Mouse (Mus musculus): ENCODE data around the gene Btbd9.
A peak's percentile ranks its signal among the peaks of the same experiment; 100 is the strongest.
"Not testable (repeated sequence)": the region's sequence is repeated elsewhere in the genome, so short reads cannot be mapped to it uniquely, and the experiment has no call there.

Gene Btbd9

DNA sequence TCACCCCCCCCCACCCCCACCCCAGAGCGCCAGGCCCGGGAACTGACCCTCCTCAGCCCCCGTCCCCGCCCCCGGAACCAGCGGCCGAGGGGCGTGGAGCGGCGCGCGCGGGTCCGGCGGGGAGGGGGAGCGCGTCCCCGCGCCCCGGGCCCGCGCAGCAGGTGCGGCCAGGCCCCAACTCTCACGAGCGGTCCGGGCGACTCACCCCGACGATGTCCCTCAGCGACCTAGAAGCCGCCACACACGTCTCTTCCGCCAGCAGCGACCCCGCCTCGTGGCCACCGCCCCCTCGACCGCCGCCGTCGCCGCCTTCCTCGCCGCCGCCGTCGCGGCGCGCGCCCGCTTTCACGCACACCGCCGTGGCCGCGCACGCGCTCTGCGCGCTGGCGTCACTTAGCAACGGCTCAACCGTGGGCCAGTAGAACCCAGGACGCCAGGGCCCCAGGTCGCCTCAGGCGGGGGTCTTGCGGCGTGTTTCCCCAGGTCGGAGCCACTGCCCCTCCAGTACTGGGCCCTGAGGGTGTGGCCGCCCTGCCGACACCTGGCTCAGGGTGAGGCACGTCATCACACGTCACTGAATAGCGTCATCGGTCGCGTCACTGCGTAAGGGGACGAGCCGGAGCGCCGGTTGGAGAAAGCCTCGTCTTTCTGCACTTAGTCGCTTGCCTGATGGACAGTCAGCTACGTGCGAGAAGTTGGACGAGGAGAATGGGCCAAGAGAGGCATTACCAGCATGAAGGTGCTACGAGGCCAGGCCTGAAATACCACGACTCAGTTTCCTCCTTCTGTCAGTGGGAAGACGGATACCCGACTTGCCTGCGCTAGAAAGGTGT lies at the start of gene Btbd9:
TSS of gene Btbd9 (minus strand) at position 548 of the 833 bp plus-strand sequence.
- peak; percentile 100 for DNase-seq (ENCODE audit: low read depth, low spot score)

DNA sequence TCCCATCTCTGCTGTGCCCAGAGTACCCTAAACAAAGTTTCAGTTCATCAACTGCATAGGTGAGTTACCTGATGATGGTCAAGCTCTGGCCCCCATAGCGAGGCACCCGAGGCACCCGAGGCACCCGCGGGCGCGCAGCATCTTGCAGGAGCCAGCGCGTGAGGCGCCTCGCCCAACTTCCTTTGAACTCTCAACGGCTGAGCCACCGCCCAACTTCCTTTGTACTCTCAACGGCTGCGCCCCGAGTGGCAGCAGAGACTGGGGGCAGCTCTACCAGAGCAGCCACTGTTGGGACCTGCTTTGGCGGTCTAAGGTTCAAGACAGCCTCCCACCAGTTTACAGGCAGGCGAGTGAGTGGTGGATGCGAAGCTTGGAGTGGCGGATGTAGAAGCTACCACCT lies 47.8 kb upstream of the Btbd9 start, which contains the start of gene Dnah8:
TSS of gene Dnah8 (plus strand) at position 223 of the 400 bp plus-strand sequence.
- DNase-seq (ENCODE audit: low read depth, low spot score) = not testable (repeated sequence)

DNA sequence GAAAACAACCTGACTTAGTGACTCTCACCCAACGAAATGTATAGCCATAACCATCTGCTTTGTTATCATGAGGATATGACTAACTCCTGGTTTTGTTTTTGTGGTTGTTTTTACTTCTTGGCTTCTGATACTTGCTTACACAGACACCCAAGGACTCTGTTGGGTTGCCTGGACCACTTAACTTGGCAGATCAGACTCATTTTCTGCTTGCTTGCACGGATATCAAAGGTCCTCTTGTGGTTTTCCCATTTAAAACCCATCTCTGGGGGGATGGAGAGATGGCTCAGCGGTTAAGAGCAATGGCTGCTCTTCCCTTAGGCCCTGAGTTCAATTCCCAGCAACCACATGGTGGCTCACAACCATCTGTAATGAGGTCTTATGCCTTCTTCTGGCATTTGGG lies 46.9 kb upstream of the Btbd9 start:
- no peak for DNase-seq (ENCODE audit: low read depth, low spot score)

DNA sequence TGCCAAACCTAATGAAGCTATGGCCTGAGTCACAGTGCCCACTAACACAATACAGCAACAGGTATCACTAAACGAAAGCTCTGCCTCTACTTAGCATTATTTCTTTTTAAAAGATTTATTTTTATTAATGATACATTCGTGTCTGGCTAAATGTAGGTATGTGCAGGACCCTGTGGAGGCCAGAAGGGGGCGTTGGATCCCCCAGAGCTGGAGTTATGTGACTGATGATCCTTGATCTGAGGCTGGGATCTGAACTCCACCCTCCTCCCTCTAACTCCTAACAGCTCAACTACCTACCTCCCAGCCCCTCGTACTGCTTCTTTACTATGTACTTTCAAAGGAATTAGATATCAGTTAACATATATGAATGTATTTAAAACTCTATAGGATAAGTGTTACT lies 45.2 kb upstream of the Btbd9 start:
- no peak for DNase-seq (ENCODE audit: low read depth, low spot score)

DNA sequence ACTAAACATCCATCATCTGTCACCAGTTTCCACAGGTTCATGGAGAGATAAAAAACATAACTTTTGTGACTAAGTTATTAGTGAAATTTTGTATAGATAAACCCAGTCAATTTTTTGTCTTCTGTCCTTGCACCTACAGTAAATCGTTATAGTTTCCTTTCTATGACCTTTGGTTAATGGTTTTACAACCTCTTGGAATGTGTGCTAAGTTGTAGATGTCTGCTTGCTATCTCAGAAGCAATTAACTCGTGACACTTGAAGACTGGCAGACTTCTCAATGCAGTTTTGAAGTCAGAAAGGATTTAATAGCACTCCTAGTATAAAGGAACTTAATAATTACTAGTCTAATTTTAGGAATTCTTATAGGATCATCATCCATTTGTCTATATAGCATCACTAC lies 44.3 kb upstream of the Btbd9 start:
- no peak for DNase-seq (ENCODE audit: low read depth, low spot score)

DNA sequence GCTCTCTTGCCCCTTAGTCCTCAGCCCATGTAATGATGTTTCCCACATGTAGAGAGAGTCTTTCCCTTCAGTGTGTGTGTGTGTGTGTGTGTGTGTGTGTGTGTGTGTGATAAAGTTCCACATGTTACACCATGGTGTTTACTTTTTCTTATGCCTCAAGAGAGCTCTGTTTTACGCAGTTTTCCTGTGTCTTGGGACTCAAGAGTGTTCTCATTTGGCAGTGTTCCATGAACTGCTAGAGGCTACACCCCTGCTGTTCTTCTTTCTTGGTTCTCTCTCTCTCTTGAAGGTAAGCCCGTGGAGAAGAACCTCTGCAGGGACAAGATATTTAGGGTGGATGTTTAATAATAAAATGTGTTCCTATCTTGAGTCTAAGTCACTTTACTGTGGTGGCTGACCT lies 42.9 kb upstream of the Btbd9 start:
- DNase-seq (ENCODE audit: low read depth, low spot score) = no peak

DNA sequence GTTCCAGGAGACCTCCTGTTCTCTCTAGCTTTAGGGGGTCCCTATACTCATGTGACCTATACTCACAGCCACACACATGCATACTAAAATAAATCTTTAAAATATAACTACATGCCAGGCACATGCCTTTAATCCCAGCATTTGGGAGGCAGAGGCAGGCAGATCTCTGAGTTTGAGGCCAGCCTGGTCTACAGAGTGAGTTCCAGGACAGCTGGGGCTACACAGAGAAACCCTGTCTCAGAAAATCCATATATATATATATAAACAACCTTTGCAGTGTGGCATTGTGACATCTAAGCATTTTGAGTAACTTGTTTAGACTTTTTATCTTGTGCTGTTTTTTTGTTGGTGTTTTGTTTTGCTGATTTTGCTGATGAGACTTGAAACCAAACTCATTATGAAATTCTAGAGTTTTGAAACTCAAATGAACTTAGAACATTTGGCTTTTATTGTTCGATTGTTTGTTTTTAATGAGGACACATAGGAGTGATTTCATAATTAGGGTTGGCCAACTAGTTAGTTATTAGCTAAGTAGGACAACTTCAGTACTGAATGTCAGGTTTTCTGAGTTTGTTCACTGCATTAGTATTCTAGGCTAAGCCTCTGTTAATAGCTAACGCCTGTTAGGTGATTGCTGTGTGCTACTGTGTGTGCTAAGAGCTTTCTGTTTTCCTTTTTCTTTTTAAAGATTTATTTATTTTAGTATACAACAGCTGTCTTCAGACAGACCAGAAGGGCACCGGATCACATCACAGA lies 42.0 kb upstream of the Btbd9 start:
- DNase-seq (ENCODE audit: low read depth, low spot score) = no peak

DNA sequence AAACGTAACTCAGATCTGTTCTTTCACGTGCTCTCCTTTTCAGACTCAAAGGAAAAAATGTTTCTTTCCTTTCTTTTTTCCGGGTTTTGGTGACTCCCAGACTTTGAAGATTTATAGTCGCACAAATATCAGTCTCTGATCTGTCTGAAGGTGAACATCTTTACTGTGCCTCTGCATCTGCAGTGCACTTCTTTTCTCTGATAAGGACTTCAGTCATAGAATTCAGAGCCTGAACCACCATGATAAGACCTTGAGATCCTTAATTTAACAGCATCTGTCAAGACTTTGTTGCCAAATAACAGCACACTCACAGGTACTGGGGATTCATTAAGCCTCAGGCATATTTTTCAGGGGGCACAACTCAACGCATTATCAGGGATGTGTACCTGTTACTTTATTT lies 39.9 kb upstream of the Btbd9 start:
- no peak for DNase-seq (ENCODE audit: low read depth, low spot score)

DNA sequence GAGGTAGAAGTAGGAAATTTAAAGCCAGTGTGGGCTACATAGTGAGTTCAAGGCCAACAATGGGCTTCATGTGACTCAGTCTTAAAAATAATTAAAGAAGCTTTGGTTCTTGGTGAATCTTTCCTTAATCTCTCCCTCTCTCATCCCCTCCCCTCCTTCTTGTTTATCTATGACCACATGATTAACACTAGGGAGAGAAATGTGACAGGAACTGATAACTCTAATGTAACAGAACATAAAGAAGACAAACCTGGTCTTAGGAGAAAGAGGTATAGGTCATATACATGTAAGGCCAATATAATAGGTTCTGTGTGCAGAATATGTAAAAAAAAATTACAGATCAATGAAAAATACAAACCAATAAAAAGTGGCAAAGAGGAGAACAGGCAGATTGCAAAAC lies 37.1 kb upstream of the Btbd9 start:
- DNase-seq (ENCODE audit: low read depth, low spot score) = no peak

DNA sequence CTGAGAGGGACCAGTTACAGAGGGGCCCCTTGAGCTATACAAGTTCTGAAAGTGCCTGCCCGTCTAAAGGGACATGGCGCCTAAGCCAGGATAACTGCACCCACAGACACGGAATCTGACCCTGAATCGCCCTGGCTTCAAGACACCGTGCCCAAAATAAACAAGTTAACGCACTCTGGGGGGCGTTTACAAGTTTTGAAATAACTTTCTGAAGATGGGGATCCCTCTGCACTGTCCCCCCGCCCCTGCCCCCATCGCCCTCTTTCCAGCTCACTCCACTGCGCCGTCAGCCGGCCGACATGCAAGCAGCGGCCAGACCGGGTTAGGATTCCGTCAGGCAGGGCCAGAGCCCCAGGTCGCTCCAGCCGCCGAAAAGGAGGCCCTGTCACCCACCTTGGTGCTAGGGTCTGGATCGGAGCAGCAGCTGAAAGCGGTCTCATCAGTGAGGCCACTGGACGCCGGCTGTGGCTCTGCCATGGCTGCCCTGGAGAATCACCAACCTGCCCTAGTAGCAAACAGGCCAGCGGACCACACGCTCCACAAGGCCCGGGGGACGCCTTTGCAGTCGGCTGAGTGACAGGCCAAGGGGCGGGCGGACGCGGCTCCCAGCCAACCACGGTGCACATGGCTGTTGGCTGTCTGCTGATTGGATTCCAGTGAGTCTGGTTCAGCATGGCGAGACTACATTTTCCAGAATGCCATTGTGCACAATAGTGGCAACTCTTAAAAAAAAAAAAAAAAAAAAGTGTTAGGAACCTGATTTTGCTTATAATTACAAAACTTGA lies 36.0 kb upstream of the Btbd9 start:
- DNase-seq (ENCODE audit: low read depth, low spot score) = peak; percentile 100

DNA sequence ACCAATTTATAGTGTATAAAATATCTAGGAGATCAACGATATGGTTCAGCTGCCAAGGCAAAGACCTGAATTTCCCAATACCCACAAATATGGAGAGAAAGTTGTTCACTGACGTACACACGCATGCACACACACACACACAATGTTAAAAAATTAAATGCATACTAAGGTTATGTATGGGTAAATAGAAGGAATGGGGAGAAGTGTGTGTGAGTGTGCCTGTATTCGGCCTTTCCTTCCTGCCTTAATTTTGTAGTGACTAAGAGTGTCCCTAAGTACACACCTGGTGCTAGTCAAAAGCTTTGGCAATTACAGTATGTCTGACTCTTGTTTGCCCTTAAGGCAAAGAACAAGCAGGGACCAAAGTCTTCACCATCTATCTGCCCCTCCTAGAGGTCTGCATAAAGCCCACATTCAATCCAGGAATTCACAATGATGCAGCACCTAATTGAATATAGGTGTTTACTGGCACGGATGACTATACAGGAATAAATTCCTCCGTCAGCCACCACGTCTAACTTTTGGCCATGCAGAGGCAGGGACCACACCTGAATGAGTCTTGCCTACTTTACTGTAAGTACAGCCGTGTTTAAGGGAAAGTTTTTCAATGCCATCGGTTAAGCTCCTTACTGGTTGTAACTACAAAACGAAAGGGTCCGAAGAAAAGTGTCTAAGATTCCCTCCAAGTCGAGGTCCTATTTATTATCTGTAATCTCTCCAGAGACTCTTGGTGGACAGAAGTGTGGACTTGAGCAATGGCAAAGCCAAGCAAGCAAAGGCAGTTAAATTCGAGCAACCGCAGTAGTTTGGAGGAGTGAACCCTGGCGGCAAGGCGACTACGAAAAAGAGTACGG lies 35.2 kb upstream of the Btbd9 start:
- no peak for DNase-seq (ENCODE audit: low read depth, low spot score)

DNA sequence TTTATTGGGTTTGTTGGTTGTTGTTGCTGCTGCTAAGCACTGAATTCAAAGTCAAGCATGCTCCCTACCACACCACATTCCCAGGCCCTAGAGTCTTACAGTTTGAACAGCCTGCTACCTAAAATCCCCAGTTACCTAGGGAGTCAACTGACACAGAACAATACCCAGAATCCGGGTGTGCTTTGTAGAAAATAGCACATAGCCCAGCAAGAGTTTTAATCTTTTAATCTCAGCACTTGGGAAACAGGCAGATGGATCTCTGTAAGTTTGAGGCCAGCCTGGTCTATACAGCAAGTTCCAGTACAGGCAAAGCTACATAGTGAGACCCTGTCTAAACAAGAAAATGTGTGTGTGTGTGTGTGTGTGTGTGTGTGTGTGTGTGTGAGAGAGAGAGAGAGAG lies 34.5 kb upstream of the Btbd9 start:
- DNase-seq (ENCODE audit: low read depth, low spot score) = no peak

DNA sequence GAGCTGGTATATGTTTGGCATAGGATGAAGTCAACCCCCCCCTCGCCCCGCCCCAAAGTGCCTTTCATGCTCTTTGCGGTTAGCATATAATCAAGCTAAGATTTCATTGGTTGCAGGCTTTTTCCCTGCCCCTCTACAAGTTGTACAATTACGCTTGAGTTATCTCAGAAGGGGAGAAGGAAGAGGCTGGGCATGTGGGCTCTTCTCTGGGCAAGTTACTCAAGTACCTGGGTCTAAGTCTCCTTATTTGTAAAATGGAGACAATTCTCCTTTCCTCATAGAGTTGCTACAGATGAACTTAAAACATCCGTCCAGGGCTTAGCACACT lies 33.7 kb upstream of the Btbd9 start:
- DNase-seq (ENCODE audit: low read depth, low spot score) = no peak

DNA sequence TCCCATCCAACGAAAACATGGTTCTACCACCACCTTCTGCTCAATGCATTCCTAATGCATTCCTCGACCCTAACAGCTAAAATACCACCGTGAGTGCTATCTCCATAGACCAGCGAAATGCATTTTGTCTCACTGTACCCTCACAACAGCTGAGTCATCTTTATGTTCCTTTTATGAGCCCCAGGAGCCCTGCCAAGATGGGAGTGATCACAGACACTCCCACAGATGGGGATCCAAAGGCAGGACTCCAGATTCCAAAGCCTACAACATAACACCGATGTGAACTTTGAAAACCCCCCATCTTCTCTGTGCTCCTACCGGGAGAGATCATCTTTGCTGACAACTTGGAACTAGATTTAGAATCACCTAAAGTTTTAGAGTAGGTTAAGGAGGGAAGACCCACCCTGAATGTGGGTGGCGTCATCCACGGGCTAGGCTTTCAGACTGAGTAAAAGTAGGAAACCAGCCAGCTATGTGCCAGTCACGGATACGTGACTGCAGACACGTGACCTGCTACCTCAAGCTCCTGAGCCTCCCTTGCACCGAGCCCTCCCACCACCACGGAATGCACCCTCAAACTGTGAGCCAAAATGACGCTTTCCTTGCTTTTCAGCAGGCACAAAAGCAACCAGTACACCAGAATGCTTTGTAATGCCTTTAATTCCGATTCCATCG lies 33.2 kb upstream of the Btbd9 start:
- no peak for DNase-seq (ENCODE audit: low read depth, low spot score)

DNA sequence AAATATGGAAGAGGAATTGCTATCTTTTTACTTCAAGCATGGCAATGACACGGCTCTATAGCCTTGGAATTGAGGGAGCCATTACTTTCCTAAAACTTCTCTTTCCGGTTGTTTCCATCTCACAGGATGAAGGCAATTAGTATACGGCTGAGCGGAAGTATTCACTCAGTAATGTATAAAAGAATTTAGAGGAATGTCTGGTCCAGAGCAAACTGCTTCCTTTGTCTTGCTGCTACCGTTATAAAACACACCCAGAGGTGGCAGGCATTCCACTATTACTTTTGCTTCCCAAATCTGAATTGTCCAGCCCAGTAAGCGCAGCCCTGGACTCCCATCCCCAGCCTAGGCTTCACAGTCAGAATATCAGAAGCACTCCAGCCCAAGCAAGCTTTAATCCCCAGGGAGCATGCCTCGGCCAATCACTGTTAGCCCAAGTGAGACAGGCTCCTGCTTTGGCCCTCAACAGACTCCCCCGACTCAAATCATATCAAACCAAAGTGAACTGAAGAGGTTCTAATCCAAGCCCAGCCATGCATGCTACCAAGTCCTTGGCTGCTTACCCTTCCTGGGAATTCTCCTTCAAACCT lies 31.7 kb upstream of the Btbd9 start:
- DNase-seq (ENCODE audit: low read depth, low spot score) = no peak

DNA sequence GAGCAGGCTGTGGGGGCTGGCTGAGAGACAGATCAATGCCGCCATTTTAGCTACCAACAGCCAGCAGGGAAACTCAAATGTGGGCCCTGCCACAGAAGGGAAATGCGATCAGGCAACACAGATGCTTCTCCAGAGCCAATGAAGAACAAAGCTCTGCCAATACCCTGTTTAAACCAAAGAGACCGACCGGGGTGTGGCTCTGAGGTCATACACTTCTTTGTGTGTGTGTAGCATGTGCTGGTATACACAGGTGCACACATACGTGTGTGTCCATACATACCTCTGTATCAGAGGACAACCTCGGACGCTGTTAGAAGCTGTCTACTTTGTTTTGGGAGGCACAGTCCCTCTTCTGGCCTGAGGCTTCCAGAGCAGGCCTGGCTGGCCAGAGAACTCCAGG lies 31.0 kb upstream of the Btbd9 start:
- no peak for DNase-seq (ENCODE audit: low read depth, low spot score)

DNA sequence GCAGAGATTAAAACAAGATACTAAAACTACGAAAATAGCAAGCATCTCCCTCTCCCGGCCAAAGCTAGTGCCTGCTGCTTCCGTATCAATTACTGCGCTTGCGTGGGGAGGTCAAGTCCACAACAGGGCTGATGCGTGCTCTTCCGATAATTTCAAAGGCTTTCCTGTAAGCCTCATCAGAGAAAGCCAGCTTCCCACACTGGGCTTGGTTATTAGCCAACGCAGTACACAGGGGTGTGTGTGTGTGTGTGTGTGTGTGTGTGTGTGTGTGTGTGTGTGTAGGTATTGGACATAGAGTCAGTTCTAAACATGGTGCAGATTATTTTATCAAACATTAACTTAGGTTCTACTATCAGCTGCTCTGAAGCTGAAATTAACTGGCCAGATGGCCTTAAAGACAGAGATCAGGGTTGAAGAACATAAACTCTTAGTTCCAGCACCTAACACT lies 30.4 kb upstream of the Btbd9 start:
- no peak for DNase-seq (ENCODE audit: low read depth, low spot score)

DNA sequence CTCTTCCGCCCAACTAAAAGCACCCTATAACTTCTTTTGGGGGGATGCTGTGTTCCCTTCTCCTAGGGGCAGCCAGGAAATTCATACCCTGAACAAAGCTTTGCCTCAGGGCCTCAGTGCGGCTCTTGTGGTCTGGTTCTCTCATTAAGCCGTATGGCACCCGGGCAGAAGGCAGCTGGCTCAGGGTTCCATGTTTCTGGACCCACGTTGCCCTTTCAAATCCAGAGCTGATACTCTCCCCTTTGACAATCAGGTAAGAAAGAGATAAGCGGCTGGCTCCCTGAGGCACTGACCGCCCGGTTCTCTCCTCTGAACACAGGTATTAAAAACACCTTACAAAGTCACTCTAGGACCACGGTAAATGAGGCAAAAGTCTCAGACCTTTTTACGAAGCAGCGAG lies 29.9 kb upstream of the Btbd9 start:
- DNase-seq (ENCODE audit: low read depth, low spot score) = no peak

DNA sequence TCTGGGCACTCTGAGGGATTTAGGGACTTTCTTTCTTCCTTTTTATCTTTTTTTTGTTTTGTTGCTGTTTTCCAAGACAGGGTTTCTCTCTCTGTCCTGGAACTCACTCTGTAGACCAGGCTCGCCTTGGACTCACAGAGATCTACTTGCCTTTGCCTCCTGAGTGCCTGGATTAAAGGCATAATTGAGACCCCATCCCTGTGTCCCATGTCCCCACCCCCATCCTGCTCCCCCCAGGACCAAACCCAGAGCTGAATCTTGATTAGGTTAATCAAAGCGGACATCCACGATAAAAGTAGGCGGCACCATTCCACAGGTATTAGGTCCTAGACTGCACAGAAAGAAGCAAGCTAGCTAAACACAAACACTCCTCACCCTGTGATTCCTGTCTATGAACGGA lies 28.7 kb upstream of the Btbd9 start:
- no peak for DNase-seq (ENCODE audit: low read depth, low spot score)

DNA sequence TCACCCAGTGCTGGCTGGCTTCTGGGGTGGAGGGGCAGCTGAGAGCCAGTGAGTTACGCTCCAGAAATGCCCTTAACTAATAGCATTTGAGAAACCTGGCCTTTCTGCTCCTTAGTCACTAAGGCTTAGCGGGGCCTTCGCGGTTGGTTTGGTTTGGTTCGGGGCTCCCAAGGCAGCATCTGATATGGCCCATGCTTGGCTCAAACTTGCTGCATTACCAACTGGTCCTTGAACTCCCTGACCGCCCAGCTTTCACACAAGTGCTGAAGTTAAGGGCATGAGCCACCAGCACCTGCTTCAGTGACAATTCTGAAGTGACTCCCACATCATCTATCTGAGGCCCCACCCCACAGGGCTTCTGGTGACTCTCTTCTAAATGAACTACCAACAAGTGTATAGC lies 28.0 kb upstream of the Btbd9 start:
- no peak for DNase-seq (ENCODE audit: low read depth, low spot score)

Measured in A20 (cell line).